Mouse (Mus musculus) CH12.LX (cell line): ENCODE data around the gene Slx1b.

Experiments used
- CHD1 ChIP-seq: IDR thresholded peaks from 2 replicates; pipeline ENCODE4 v1.6.1; 2012; ENCODE audit warnings: low read depth, low read length, improper control_type of control experiment, inconsistent platforms
- CTCF ChIP-seq, 2 experiments: IDR thresholded peaks in 1 of 2; conservative IDR thresholded peaks in 1 of 2; 2 replicates each; pipeline ENCODE4 v1.5.1; 2011 to 2012; ENCODE audit warnings: low read depth in 2 of 2, low read length in 2 of 2, improper control_type of control experiment in 1 of 2, inconsistent platforms in 1 of 2, mild to moderate bottlenecking in 1 of 2, moderate library complexity in 1 of 2
- E2F4 ChIP-seq: IDR thresholded peaks from 2 replicates; pipeline ENCODE4 v1.6.1; 2011; ENCODE audit warnings: low read depth, low read length, improper control_type of control experiment; ENCODE audit not compliant: insufficient replicate concordance
- EP300 ChIP-seq: IDR thresholded peaks from 2 replicates; pipeline ENCODE4 v1.6.1; 2011; ENCODE audit warnings: low read length, improper control_type of control experiment
- JUND ChIP-seq: conservative IDR thresholded peaks from 2 replicates; pipeline ENCODE4 v1.6.1; 2011; ENCODE audit warnings: low read depth, low read length, improper control_type of control experiment
- MYC ChIP-seq: IDR thresholded peaks from 2 replicates; pipeline ENCODE4 v1.6.1; 2011; ENCODE audit warnings: low read depth, mild to moderate bottlenecking, improper control_type of control experiment, low read length
- POLR2A ChIP-seq: IDR thresholded peaks from 2 replicates; pipeline ENCODE4 v1.6.1; 2011; ENCODE audit warnings: low read depth, mild to moderate bottlenecking, improper control_type of control experiment, low read length
- POLR2AphosphoS2 ChIP-seq: IDR thresholded peaks from 2 replicates; pipeline ENCODE4 v1.6.1; 2011; ENCODE audit warnings: low read depth, low read length, improper control_type of control experiment
- USF1 ChIP-seq: IDR thresholded peaks from 2 replicates; pipeline ENCODE4 v1.6.1; 2014; ENCODE audit warnings: low read depth, mild to moderate bottlenecking, inconsistent platforms, low read length, improper control_type of control experiment
- ZC3H11A ChIP-seq: IDR thresholded peaks from 2 replicates; pipeline ENCODE4 v1.6.1; 2012; ENCODE audit warnings: low read depth, mild to moderate bottlenecking, inconsistent platforms, low read length, improper control_type of control experiment

- TF ChIP-seq ZC3H11A = no peak
- no peak for TF ChIP-seq CTCF (conservative IDR thresholded peaks at IDR 0.05 in 1 of 2, IDR thresholded peaks at IDR 0.05 in 1 of 2; ENCODE audit: low read depth in 2 of 2, low read length in 2 of 2)
- TF ChIP-seq POLR2A = no peak
- TF ChIP-seq JUND = no peak
- TF ChIP-seq USF1 = no peak
- TF ChIP-seq E2F4 = no peak
- no peak for TF ChIP-seq POLR2AphosphoS2
- no peak for TF ChIP-seq CHD1
- TF ChIP-seq EP300 = no peak
- TF ChIP-seq MYC = no peak
Measured at GRCm38 (mm10) chr7:126657522-126657921, 38.1 kb downstream of the Slx1b start.
